Mouse (Mus musculus) megakaryocyte, embryonic 14.5 days (primary cell): ENCODE data around the gene Hmox1.

Source experiments
- FLI1 ChIP-seq: IDR thresholded peaks from 2 replicates; pipeline ENCODE4 v1.6.1; 2012; ENCODE audit warnings: low read length, inconsistent platforms, mixed read lengths
- GATA1 ChIP-seq: IDR thresholded peaks from 3 replicates; pipeline ENCODE4 v1.6.1; 2012; ENCODE audit warnings: mixed read lengths, low read length, inconsistent platforms, borderline replicate concordance

DNA sequence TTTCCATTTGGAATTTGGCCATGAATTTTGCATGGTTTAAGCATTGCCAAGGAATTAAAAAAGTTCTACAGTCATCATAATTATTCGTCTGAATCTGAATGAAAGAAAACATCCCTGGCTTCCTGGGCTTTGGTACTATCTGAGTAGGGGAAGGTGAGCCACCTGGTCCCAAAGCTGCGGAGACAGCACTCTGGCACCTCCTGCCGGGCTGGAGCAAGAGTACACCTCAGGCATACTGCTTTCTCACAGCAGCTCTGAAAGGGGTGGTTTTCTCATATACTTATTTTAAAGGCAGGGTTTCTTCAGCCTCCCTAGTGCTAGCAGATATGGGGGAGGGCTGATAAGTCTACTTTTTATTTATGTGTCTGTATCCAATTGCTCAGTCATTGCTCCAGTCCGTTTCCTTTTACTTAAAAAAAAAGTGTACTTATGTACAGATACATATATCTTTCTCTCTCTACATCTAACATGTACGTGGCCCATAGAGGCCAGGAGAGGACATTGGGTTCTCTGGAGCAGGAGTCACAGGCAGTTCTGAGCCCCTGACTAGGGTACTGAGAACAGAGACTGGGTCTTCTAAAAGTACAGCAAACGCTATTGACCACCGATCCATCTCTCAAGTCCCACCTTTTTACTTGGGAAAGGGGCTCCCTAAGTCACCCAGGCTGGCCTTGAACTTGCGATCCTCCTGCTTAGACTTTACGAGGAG is 15.3 kb downstream of the Hmox1 start:
- no peak for TF ChIP-seq GATA1
- no peak for TF ChIP-seq FLI1
